Mouse (Mus musculus) fibroblast of lung, adult 2 months (primary cell): Measurements from ENCODE around the gene Homer2.

Experiments used
- DNase-seq: peaks from one replicate; pipeline ENCODE4 v3.0.0-alpha.2; 2011; ENCODE audit warnings: low read depth

The Homer2 gene

DNA sequence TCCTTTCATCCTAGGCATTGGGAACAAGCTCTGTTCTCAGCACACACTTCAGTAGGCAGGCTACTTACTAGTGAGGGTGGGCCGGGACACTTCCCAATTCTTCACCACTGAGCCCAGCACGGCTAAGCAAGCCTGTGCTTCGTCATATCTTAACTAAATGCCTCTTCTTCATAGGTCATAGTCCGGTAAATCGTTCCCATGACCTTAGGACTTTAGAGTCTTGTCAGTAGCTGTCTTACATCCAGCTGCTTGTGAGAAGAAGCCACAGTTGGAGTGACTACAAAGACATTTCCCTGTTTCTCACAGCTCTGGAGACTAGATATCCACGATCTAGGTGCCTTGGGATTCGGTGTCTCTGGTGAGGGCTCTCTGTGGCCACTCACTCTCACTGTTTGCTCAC, 122.0 kb downstream of the Homer2 start:
- DNase-seq: no peak

DNA sequence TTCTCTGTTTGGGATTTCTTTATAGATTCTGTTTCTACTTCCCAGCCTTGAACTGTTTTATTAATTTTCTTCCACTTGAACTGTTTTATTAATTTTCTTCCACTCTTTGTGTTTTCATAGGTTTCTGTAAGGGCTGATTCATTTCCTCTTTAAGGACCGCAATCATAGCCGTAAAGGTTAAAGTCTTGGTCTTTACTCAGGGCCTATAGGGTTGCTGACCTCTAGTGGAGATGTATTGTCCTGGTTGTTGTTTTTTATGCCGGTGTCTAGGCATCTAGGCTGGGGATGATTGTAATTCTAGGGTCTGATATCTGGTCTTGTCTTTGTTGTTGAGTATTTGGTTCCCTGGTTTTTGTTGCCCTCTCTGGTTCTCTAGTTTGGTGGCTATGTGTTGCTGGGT, 123.8 kb downstream of the Homer2 start:
- DNase-seq: no peak

DNA sequence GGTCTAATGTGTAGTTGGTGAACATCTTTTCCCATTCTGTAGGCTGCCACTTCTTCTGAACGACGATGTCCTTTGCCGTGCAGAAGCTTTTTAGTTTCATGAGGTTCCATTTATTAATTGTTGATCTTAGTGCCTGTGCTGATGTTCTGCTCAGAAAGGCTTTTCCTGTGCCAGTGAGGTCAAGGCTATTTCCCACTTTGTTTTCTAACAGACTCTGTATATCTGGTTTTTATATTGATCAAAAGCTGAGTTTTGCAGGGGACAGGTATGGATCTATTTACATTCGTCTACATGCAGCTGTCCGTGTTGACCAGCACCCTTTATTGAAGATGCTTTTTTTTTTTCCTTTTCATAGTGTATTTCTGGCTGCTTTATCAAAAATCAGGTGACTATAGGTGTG, 128.0 kb downstream of the Homer2 start:
- DNase-seq: no peak

DNA sequence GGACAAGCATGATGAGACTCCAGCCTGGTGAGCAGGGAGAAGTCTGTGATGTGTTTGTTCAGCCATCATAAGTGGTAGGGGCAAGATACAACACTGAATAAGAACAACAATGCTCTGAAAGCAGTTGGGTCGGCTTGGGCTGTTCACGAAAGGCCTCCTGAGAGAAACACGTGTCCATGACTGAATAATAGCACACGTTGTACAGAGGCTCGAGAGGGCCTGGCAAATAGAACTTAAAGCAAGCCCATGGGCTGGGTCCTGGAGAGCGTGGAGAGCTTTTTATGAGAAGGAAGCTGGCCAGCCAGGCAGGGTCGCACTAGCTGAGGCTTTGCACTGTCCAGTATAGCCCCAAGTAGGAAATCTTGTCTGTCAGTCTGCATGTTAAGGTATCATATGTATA, 128.9 kb downstream of the Homer2 start:
- no peak for DNase-seq

DNA sequence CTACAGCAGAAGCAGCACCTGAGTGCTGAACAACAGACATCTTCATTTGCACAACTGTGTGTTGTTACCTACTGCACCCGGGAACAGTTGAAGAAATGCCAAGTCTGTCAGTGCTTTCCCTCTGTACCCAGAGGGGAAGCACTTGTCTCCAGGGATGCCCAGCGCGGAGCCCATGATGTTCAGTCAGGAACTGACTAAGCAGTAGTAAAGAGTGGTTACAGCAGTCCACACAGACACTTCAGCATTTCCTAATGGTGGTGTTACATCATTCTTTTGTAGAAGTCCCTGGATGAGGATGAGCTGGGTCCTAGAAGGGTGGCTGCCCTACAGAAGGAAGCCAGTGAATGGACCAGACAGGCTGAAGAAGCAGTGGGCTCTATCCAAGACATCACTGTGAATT, 129.5 kb downstream of the Homer2 start:
- no peak for DNase-seq

DNA sequence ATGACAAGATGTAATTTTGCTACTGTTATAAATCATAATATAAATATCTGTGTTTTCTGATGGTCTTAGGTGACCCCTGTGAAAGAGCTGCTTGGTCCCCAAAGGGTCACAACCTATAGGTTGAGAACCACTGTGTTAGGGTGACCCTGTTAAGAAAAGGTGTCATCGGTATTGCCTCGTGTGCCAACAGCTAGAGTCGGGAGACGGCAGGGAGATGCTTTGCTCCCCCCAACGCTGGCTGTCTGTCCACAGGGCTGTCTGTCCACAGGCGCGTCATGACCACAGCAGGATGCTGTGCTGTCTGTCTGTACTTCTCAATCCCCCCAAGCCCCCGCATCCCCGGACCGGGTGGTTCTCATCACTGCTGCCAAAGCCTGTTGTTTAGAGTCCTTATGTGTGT, 131.7 kb downstream of the Homer2 start:
- no peak for DNase-seq

DNA sequence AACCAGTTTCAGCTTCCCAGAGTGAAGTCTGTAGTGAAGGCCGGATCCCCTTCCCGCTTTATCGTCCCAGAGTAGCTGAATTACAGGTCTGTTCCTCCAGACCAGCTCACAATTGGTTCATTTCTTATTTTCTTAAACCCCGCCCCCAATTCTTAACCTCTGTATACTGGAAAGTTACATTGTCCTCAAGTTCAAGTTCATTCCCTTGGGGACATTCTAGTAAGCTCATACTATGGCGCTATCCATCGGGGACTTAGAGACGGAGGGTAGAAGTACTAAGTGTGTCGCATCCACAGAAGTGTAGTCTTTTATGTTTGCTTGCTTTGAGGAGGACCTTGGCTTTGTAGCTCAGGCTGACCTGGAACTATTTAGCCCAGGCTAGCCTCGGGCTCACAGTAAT, 133.5 kb downstream of the Homer2 start:
- DNase-seq: no peak

DNA sequence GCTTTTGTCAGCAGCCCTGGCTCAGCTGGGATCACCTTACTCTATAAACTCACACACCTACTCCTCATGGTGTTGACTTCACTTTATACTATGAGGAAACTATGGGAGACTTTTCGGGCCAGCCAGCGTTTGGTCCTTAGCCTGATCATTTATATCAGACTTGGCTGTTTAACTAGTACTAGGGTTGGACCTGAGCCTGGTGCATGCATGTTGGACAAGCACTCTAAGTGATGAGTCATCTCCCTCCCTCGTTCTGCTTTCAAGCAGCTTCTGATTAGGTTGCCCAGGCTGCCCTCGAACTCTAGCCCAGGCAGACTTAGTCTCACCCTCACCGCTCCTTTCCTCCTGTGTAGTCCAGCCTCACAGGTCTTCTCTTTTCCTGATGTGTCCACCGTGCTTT, 133.9 kb downstream of the Homer2 start:
- DNase-seq: peak; percentile 44

DNA sequence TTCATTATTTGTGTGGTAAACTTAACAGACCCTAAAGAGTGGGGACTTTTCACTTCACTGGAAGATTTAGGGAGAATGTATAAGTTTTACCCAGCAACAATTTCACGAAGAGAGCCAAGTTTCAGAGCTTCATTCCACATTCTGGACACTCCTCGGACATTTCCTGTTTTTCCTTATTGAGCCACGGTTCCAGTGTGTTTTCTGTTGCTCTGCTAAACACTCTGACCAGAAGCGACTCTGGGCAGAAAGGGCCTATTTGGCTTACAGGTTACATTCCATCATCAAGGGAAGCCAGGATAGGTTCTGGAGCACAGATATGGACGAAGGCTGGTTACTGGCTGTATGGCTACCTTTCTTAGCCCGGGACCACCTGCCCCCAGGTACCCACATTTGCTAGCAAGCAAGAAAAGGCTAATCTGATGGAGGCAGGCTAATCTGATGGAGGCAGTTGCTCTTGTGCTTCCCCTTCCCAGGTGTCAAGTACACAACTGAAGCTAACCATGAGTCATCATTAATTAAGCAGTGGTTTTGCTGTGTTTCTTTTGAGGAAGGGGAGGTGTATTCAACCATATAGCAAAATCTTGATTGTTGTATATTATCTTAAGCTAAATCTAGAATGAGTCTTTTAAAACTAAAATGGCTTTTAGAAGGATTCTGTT, 134.6 kb downstream of the Homer2 start:
- DNase-seq: no peak

DNA sequence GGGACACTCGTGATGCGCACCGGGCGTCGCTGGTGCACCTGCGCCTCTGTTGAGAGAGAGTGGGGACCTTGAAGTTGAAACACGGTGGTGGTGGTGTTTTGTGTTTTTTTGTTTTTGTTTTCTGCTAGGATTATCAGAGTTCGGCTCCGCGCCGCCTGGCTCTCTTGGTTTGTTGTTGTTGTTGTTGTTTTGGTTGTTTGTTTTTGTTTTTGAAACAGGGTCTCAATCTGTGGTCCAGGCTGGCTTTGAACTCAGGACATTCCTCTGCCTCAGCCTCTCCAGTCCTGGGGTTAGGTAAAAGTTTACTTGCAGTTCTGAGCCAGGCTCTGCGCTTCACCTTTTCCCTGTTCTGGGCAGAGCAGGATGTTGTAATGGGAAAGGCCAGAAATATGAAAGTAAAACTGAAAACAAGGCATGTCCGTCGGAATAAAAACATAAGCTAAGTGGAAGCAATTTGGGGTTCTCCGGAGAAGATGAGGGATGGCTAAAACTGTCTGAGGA, 135.3 kb downstream of the Homer2 start:
- DNase-seq: no peak

DNA sequence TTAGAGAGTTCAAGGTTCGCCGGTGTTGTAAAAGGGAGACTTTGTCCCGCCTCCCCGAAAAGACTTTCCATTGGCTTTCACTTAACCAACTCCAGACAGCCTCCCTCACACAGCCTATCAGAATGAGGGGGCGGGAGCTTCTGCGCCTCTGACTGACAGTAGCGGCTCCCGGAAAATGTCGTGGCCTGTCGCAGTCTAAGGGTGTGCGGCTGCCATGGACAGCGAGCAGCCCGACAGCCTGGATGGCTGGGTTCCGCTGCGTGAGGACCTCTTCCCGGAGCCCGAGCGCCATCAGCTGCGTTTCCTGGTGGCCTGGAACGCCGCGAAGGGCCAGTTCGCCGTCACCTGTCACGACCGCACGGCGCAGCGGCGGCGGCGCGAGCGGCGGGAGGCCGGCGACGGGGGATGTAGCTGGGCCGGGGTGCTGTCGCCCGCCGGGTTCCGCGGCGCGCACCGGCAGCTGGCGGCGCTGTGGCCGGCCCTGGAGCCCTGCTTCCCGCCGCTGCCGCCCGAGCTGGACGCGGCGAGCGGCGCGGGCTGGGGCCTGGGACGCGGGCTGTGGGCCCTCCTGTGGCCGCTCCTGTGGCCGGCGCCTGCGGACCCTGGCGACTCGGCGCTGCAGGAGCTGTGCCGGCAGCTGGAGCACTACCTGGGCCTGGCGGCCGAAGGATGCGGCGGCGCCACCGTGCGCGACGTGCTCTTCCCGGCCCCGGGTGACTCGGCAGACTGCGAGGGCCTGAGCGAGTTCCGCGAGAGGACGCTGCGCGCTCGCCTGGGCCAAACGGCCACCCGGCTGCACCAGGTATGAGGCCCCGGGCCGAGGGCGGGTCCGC, 136.0 kb downstream of the Homer2 start, which contains the start of gene Whamm:
TSS of gene Whamm (plus strand) at position 159 of the 833 bp plus-strand sequence.
- peak; percentile 79 for DNase-seq

DNA sequence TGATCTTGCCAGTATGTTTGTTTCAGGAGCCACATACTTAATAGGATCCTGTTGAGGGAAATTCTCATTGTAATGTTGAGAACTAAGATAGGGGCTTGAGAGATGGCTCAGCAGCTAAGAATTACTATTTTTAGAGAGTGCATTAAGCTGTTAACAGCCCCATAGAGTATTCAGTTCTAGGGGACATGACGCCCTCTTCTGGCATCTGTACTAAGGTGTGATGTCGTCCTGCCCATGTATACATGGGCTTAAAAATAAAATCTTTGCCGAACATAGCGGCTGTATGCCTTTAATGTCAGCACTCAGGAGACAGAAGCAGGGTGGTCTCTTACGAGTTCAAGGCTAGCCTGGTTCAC, 136.6 kb downstream of the Homer2 start:
- DNase-seq: no peak

DNA sequence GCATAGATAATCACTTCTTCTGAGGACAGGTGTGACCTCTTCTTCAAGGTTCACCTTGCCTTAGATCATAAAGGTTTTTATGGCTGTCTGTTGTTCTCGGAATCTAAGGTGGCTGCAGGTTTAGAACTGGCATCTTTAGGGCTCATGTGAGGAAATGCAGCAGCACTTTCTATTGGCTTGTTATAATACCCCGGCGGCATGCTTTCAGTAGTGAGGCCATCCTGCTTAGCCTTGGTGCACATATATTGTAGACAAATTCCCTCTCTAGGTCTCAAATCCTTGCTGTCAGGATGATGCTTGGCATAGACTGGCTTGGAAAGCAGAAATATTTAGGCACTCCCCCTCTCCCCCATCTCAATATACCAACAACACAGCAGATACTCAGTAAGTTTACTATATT, 137.1 kb downstream of the Homer2 start:
- no peak for DNase-seq

DNA sequence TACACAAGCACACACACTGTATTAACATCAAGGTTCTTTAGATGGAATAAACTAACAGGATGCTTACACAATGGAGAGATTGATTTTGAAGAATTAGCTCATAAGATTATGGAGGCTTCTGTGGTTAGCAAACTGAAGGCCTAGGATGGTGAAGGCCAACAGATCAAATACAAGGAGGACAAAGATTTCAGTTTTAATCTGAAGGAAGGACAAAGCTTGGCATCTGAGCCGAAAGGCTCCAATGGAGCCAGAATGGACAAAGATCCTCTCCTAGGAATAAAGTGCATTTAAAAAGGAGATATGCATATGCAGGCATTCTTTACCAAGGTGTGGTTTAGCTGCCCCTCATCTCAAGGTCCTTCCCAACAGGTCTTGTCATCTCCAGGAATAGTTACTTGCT, 137.5 kb downstream of the Homer2 start:
- DNase-seq: no peak

DNA sequence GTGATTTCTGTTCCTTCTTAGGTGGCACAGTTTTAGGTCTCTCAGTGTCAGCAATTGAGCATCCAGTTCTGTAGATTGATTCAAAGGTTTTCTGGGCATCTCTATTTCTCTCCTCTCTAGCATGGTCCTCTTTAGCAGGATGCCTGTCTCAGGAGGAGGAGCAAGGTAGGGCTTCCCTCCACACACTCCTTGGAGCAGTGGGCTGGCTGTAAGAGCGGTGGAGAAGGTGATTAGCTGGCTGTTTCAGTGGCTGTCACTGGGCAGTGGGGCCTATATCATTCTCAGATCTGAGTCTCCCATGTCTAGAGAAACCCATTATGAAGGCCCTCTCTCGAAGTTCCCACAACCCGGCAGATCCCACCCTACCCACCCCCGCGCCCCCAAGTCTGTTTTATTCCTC, 139.9 kb downstream of the Homer2 start:
- DNase-seq: no peak

DNA sequence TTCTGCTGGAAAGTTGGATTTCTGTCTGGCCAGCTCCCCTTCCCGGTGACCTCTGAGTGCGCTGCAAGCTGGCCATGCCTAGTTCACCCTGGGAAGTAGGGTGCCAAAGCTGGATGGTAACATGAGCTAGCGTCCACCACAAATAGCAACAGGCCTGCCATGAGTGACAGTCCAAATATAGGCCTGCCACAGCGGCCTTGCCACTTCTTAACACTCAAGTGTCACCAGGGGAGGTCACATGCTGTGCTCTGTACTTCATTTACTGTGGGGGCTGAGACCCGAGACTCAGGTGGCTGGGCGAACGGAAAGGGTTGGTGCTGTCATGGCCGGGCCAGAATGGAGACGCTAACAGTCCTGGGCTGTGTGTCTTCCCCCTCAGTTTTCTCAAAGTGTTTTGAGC, 140.4 kb downstream of the Homer2 start, which contains the start of gene Fsd2:
TSS of gene Fsd2 (minus strand) at position 53 of the 400 bp plus-strand sequence.
- no peak for DNase-seq

DNA sequence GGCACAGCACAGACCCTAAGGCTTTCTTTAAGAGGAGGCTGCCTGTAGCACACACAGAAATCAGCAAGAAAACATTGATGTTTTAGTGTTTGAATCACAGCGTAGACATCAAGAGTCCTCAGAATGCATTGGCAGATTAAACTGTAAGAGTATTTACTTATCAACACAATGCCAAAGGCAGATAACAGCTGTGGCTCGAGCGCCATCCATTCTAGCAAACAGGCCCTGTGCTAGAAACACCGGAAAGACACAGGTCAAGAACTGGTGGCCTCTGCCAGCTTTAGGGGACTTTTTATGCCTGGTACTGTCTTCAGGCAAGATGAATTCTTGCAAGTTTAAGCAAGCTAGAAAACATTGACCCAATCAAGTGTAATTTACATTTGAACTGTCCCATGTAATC, 141.0 kb downstream of the Homer2 start:
- DNase-seq: no peak

DNA sequence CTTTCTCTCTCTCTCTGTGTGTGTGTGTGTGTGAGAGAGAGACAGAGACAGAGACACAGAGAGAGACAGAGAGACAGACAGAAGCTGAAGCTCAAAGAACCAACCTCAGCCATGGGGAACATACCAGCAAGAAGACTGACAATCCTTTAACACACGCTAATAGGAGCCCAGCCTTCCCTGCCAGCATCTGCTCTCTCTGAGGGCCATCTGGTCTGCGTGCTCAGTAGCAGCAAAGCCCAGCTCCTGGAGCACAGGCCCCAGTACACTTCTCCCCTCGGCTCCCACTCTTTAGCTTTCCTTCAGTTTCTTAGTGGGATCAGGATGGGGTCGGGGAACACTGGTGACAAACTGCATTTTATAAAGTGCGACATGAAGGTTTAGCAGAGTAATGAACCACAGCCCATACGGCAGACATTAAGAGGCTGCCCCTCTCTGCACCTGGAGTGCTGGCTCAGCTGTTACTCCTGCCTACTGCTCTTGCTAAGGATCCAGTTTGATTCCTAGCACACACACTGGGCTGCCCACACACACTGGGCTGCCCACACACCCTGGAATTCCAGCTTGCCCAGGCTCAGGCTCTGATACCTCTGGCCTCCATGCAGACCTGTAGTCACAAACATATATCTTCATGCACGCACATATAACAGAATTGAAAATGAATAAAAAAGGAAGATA, 141.8 kb downstream of the Homer2 start:
- no peak for DNase-seq

DNA sequence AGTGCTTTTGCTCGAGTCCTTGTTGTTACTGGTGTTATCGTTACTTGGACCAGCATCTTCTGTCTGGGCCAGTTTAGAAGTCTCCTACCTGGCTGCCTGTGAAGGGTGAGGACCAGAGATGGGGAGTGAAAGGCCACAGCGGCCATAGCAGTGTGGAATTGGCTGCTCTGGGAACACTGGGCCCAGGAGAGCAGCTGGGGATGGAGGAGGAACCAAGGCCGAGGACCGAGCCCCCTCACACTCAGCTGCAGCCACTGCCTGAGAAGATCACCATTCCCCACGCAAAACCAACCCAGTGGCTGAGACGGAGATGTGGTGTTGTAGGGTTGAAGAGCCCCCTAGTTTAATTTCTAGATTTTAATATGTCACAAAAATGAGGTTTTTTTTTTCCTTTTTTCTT, 142.6 kb downstream of the Homer2 start:
- no peak for DNase-seq

DNA sequence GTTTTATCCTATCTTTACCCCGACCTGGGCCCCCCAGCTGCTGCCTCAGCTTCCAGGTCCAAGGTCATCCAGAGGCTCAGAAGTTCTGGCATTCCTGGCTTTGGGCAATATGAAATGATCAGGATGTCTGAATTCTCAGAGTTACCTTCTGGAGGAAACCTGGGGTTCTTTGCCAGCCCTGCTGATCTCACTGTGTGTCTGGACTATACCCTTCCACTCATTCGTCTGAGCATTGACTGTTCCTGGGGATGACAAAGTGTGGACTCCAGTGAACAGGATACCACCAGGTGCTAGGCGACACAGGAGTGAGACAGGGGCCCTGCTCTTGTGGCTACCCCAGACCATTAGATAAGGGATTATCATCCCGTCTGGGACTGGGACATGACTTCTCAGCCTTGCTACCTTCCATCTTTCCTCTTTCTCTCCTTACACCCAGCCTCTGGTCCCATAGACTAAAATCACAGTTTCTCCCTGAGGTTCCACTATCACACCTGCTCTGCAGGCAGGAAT, 143.8 kb downstream of the Homer2 start:
- DNase-seq: no peak

DNA sequence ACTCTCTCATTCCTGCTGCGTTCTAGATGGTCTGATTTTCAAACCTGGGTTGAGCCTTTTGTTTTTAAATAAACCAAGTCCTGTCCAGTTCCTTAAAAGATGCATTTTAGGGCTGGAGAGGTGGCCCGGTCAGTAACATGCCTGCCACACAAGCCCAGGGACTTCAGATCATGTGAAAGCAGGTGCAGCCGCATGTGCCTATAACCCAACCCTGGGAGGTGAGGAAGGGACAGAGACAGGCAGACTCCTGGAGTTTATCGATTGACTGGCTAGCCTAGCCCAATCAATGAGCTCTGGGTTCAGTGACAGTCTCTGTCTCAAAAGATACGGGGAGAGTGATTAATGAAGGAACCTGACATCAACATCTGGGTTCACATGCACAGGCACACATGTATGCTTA, 146.1 kb downstream of the Homer2 start:
- DNase-seq: no peak
